Mouse (Mus musculus) brain, embryonic 18.5 days (tissue): ENCODE measurements around the gene Ankrd2.

ENCODE experiments used
- DNase-seq: peaks from one replicate; pipeline ENCODE4 v3.0.0-alpha.2; 2012; ENCODE audit warnings: low read depth, low spot score

The Ankrd2 gene

GRCm38 (mm10) chr19:42015001-42015400 is 20.8 kb upstream of the Ankrd2 start:
- DNase-seq, result no peak

- no peak for DNase-seq
Observed at GRCm38 (mm10) chr19:42016251-42016650, 19.5 kb upstream of the Ankrd2 start.

- DNase-seq, result no peak
Observed at GRCm38 (mm10) chr19:42016840-42017239, 19.0 kb upstream of the Ankrd2 start.

- no peak for DNase-seq
Observed at GRCm38 (mm10) chr19:42017399-42018247, 18.2 kb upstream of the Ankrd2 start.

GRCm38 (mm10) chr19:42019011-42019522 is 16.7 kb upstream of the Ankrd2 start:
- no peak for DNase-seq

- DNase-seq, result no peak
Observed at GRCm38 (mm10) chr19:42021681-42022541, 13.9 kb upstream of the Ankrd2 start.

- DNase-seq, result no peak
Observed at GRCm38 (mm10) chr19:42022542-42022848, 13.3 kb upstream of the Ankrd2 start.

- no peak for DNase-seq
Observed at GRCm38 (mm10) chr19:42026158-42026557, 9.6 kb upstream of the Ankrd2 start.

- DNase-seq, result no peak
Observed at GRCm38 (mm10) chr19:42031112-42031511, 4.7 kb upstream of the Ankrd2 start.

GRCm38 (mm10) chr19:42033611-42034010 is 2.2 kb upstream of the Ankrd2 start:
- no peak for DNase-seq

- DNase-seq, result no peak
Observed at GRCm38 (mm10) chr19:42034146-42034775, 1.5 kb upstream of the Ankrd2 start.

- DNase-seq, result no peak
Observed at GRCm38 (mm10) chr19:42034881-42035455, 832 bp upstream of the Ankrd2 start.

- DNase-seq, result no peak
Observed at GRCm38 (mm10) chr19:42036357-42036756, 557 bp downstream of the Ankrd2 start.

- no peak for DNase-seq
Observed at GRCm38 (mm10) chr19:42037167-42037702, 1.4 kb downstream of the Ankrd2 start.

- no peak for DNase-seq
Observed at GRCm38 (mm10) chr19:42038310-42038709, 2.5 kb downstream of the Ankrd2 start.

GRCm38 (mm10) chr19:42043988-42044387 is 8.2 kb downstream of the Ankrd2 start:
- DNase-seq, result no peak

- no peak for DNase-seq
Observed at GRCm38 (mm10) chr19:42045269-42046102, 9.7 kb downstream of the Ankrd2 start, which contains the start of gene Hoga1. TSS of gene Hoga1 (plus strand) at chr19:42045610.

GRCm38 (mm10) chr19:42050251-42050650 is 14.5 kb downstream of the Ankrd2 start:
- DNase-seq, result no peak

- no peak for DNase-seq
Observed at GRCm38 (mm10) chr19:42051351-42051750, 15.6 kb downstream of the Ankrd2 start.

- DNase-seq, result no peak
Observed at GRCm38 (mm10) chr19:42051948-42052347, 16.1 kb downstream of the Ankrd2 start, which contains the start of gene 4933411K16Rik. TSS of gene 4933411K16Rik (plus strand) at chr19:42052248.
